ENCODE assay signal across 25 mouse cellular contexts in genomic region chr9:89828156-89828555, GRCm38 (mm10).
"Had no signal": no experiment of that assay in that cellular context is flagged by ENCODE, and none has a peak within 500 bp of the region (broad histone marks: within the 10 kb centered on the region; RNA-seq: fewer than 3 reads in every experiment).

No protein-coding gene starts in this region.

- H3K4me2 ChIP-seq: heart, embryonic 11.5 days; hindbrain, embryonic 13.5 days; kidney, embryonic 15.5 days had no signal

- H3K27me3 ChIP-seq: hindbrain, embryonic 13.5 days; hindbrain, embryonic 15.5 days; limb, embryonic 13.5 days; liver, embryonic 12.5 days had no signal

- H3K36me3 ChIP-seq: heart, embryonic 13.5 days; heart, embryonic 15.5 days; hindbrain, embryonic 13.5 days; hindbrain, embryonic 15.5 days; kidney, embryonic 15.5 days; limb, embryonic 13.5 days; limb, embryonic 15.5 days; liver, embryonic 12.5 days had no signal

- H3K27ac ChIP-seq: heart, embryonic 13.5 days; heart, embryonic 15.5 days; hindbrain, embryonic 13.5 days; hindbrain, embryonic 15.5 days; hindbrain, postnatal 0 days; kidney, embryonic 15.5 days; kidney, postnatal 0 days; limb, embryonic 13.5 days; limb, embryonic 15.5 days; liver, embryonic 12.5 days; liver, embryonic 14.5 days had no signal

- ATAC-seq: liver, embryonic 12.5 days had no signal

- H3K9ac ChIP-seq: heart, embryonic 13.5 days; heart, embryonic 15.5 days; hindbrain, embryonic 13.5 days; hindbrain, embryonic 15.5 days; kidney, embryonic 15.5 days; limb, embryonic 13.5 days; limb, embryonic 15.5 days; liver, embryonic 12.5 days; liver, embryonic 14.5 days had no signal

- H3K4me1 ChIP-seq: heart, embryonic 13.5 days; heart, embryonic 15.5 days; hindbrain, embryonic 15.5 days; kidney, embryonic 15.5 days; limb, embryonic 13.5 days; limb, embryonic 15.5 days; liver, embryonic 12.5 days had no signal

- H3K9me3 ChIP-seq: heart, embryonic 13.5 days; heart, embryonic 15.5 days; hindbrain, embryonic 13.5 days; hindbrain, embryonic 15.5 days; kidney, embryonic 15.5 days; limb, embryonic 13.5 days; limb, embryonic 15.5 days; liver, embryonic 12.5 days had no signal

- DNase-seq: gastrocnemius, postnatal 14 days; gastrocnemius, postnatal 36 days; heart, adult 18-20 months; heart, postnatal 14 days; heart, postnatal 36 days; kidney, adult 11 months; kidney, adult 2 months; kidney, adult 9 months; kidney, postnatal 14 days; kidney, postnatal 36 days; layer of hippocampus, adult 9-11 months; layer of hippocampus, postnatal 36 days; left cerebral cortex, postnatal 4 days had no signal

- H3K4me3 ChIP-seq: heart, embryonic 13.5 days; heart, embryonic 15.5 days; hindbrain, embryonic 13.5 days; hindbrain, embryonic 15.5 days; kidney, embryonic 15.5 days; limb, embryonic 13.5 days; limb, embryonic 15.5 days; liver, embryonic 12.5 days had no signal
